Mouse (Mus musculus): ENCODE measurements around the gene Kcnh2.
A peak's percentile ranks its signal among the peaks of the same experiment; 100 is the strongest.

Kcnh2 gene

GRCm38 (mm10) chr5:24342205-24342963 lies 9.0 kb downstream of the Kcnh2 start:
- no peaks in the 10 kb centered on the region for H3K9me3 ChIP-seq (ENCODE audit: low read length)
- H3K27me3 ChIP-seq (ENCODE audit: insufficient read depth, low read length): no peaks in the 10 kb centered on the region
- peaks cover 48% of the 10 kb centered on the region for H3K4me1 ChIP-seq (replicated peaks; ENCODE audit: low read depth, low read length)
- H3K36me3 ChIP-seq (ENCODE audit: insufficient read depth, low read length): peaks cover 4% of the 10 kb centered on the region; the same call in 1 of the 2 replicates
- H3K4me3 ChIP-seq (replicated peaks; ENCODE audit: low read length): no peak overlapping the region
- TF ChIP-seq NANOG (IDR thresholded peaks at IDR 0.05; ENCODE audit: borderline replicate concordance, low read length) (no peak), CTCF (conservative IDR thresholded peaks at IDR 0.05; ENCODE audit: low read length) (no peak), POU5F1 (IDR thresholded peaks at IDR 0.05; ENCODE audit: borderline replicate concordance, low read length) (no peak)

GRCm38 (mm10) chr5:24337821-24338220 lies 13.6 kb downstream of the Kcnh2 start:
- H3K4me1 ChIP-seq (replicated peaks; ENCODE audit: low read depth, low read length): peaks cover 34% of the 10 kb centered on the region
- H3K36me3 ChIP-seq (ENCODE audit: insufficient read depth, low read length): no peaks in the 10 kb centered on the region; the same call in 1 of the 2 replicates
- no peak overlapping the region for H3K4me3 ChIP-seq (replicated peaks; ENCODE audit: low read length)
- peaks cover 3% of the 10 kb centered on the region; the same call in 1 of the 2 replicates for H3K27me3 ChIP-seq (ENCODE audit: insufficient read depth, low read length)
- no peaks in the 10 kb centered on the region for H3K9me3 ChIP-seq (ENCODE audit: low read length)
- TF ChIP-seq CTCF (conservative IDR thresholded peaks at IDR 0.05; ENCODE audit: low read length) (no peak), NANOG (IDR thresholded peaks at IDR 0.05; ENCODE audit: borderline replicate concordance, low read length) (no peak), POU5F1 (IDR thresholded peaks at IDR 0.05; ENCODE audit: borderline replicate concordance, low read length) (no peak)

- H3K4me1 ChIP-seq (replicated peaks; ENCODE audit: low read depth, low read length): peaks cover 30% of the 10 kb centered on the region
- H3K27me3 ChIP-seq (ENCODE audit: insufficient read depth, low read length): peaks cover 6% of the 10 kb centered on the region; the same call in 1 of the 2 replicates
- H3K9me3 ChIP-seq (ENCODE audit: low read length): no peaks in the 10 kb centered on the region
- no peak overlapping the region for H3K4me3 ChIP-seq (replicated peaks; ENCODE audit: low read length)
- H3K36me3 ChIP-seq (ENCODE audit: insufficient read depth, low read length): no peaks in the 10 kb centered on the region; the same call in 1 of the 2 replicates
- no peak for TF ChIP-seq POU5F1 (IDR thresholded peaks at IDR 0.05; ENCODE audit: borderline replicate concordance, low read length)
Measured at GRCm38 (mm10) chr5:24337366-24337765, 14.0 kb downstream of the Kcnh2 start.

- H3K4me1 ChIP-seq (replicated peaks; ENCODE audit: low read depth, low read length): peaks cover 41% of the 10 kb centered on the region
- no peaks in the 10 kb centered on the region; the same call in 1 of the 2 replicates for H3K36me3 ChIP-seq (ENCODE audit: insufficient read depth, low read length)
- no peaks in the 10 kb centered on the region for H3K9me3 ChIP-seq (ENCODE audit: low read length)
- H3K4me3 ChIP-seq (replicated peaks; ENCODE audit: low read length): no peak overlapping the region
- no peak for TF ChIP-seq POU5F1 (IDR thresholded peaks at IDR 0.05; ENCODE audit: borderline replicate concordance, low read length)
- peak; percentile 59 for TF ChIP-seq CTCF (conservative IDR thresholded peaks at IDR 0.05; ENCODE audit: low read length)
- TF ChIP-seq NANOG (IDR thresholded peaks at IDR 0.05; ENCODE audit: borderline replicate concordance, low read length): no peak
- peaks cover 19% of the 10 kb centered on the region for H3K27me3 ChIP-seq (ENCODE audit: insufficient read depth, low read length)
Measured at GRCm38 (mm10) chr5:24335888-24336511, 15.4 kb downstream of the Kcnh2 start.

GRCm38 (mm10) chr5:24334749-24335148 lies 16.7 kb downstream of the Kcnh2 start:
- no peaks in the 10 kb centered on the region; the same call in 1 of the 2 replicates for H3K36me3 ChIP-seq (ENCODE audit: insufficient read depth, low read length)
- no peaks in the 10 kb centered on the region for H3K9me3 ChIP-seq (ENCODE audit: low read length)
- peaks cover 32% of the 10 kb centered on the region for H3K27me3 ChIP-seq (ENCODE audit: insufficient read depth, low read length)
- TF ChIP-seq POU5F1 (IDR thresholded peaks at IDR 0.05; ENCODE audit: borderline replicate concordance, low read length): no peak
- TF ChIP-seq NANOG (IDR thresholded peaks at IDR 0.05; ENCODE audit: borderline replicate concordance, low read length): no peak
- no peak for TF ChIP-seq CTCF (conservative IDR thresholded peaks at IDR 0.05; ENCODE audit: low read length)
- H3K4me1 ChIP-seq (replicated peaks; ENCODE audit: low read depth, low read length): peaks cover 45% of the 10 kb centered on the region
- H3K4me3 ChIP-seq (replicated peaks; ENCODE audit: low read length): no peak overlapping the region

- H3K4me1 ChIP-seq (replicated peaks; ENCODE audit: low read depth, low read length): peaks cover 47% of the 10 kb centered on the region
- no peaks in the 10 kb centered on the region for H3K36me3 ChIP-seq (ENCODE audit: insufficient read depth, low read length)
- H3K9me3 ChIP-seq (ENCODE audit: low read length): no peaks in the 10 kb centered on the region
- TF ChIP-seq POU5F1 (IDR thresholded peaks at IDR 0.05; ENCODE audit: borderline replicate concordance, low read length) (no peak), NANOG (IDR thresholded peaks at IDR 0.05; ENCODE audit: borderline replicate concordance, low read length) (no peak), CTCF (conservative IDR thresholded peaks at IDR 0.05; ENCODE audit: low read length) (no peak)
- no peak overlapping the region for H3K4me3 ChIP-seq (replicated peaks; ENCODE audit: low read length)
- peaks cover 53% of the 10 kb centered on the region for H3K27me3 ChIP-seq (ENCODE audit: insufficient read depth, low read length)
Measured at GRCm38 (mm10) chr5:24332401-24332800, 19.0 kb downstream of the Kcnh2 start.

- peaks cover 76% of the 10 kb centered on the region for H3K27me3 ChIP-seq (ENCODE audit: insufficient read depth, low read length)
- peaks cover 45% of the 10 kb centered on the region for H3K4me1 ChIP-seq (replicated peaks; ENCODE audit: low read depth, low read length)
- TF ChIP-seq NANOG (IDR thresholded peaks at IDR 0.05; ENCODE audit: borderline replicate concordance, low read length) (no peak), POU5F1 (IDR thresholded peaks at IDR 0.05; ENCODE audit: borderline replicate concordance, low read length) (no peak), CTCF (conservative IDR thresholded peaks at IDR 0.05; ENCODE audit: low read length) (no peak)
- H3K36me3 ChIP-seq (ENCODE audit: insufficient read depth, low read length): 0 out of 2 replicates have a peak, but pooled peaks cover 5% of the 10 kb centered on the region
- no peaks in the 10 kb centered on the region for H3K9me3 ChIP-seq (ENCODE audit: low read length)
- peak overlapping the region; percentile 76 for H3K4me3 ChIP-seq (replicated peaks; ENCODE audit: low read length)
Measured at GRCm38 (mm10) chr5:24329965-24330298, 21.5 kb downstream of the Kcnh2 start.

GRCm38 (mm10) chr5:24329212-24329964 lies 22.0 kb downstream of the Kcnh2 start:
- peaks cover 46% of the 10 kb centered on the region for H3K4me1 ChIP-seq (replicated peaks; ENCODE audit: low read depth, low read length)
- H3K36me3 ChIP-seq (ENCODE audit: insufficient read depth, low read length): peaks cover 7% of the 10 kb centered on the region; the same call in 1 of the 2 replicates
- H3K9me3 ChIP-seq (ENCODE audit: low read length): no peaks in the 10 kb centered on the region
- peak overlapping the region; percentile 76 for H3K4me3 ChIP-seq (replicated peaks; ENCODE audit: low read length)
- TF ChIP-seq NANOG (IDR thresholded peaks at IDR 0.05; ENCODE audit: borderline replicate concordance, low read length): no peak
- TF ChIP-seq POU5F1 (IDR thresholded peaks at IDR 0.05; ENCODE audit: borderline replicate concordance, low read length): no peak
- no peak for TF ChIP-seq CTCF (conservative IDR thresholded peaks at IDR 0.05; ENCODE audit: low read length)
- H3K27me3 ChIP-seq (ENCODE audit: insufficient read depth, low read length): peaks cover 81% of the 10 kb centered on the region

Measured in E14TG2a.4 (cell line).